Mouse (Mus musculus) layer of hippocampus, adult 8-10 months (tissue): ENCODE data around the gene Ust. TPM values are rescaled to one million over a fixed set of nuclear protein-coding genes. Genes with fewer than 3 reads are reported as not detected.

ENCODE experiments used
- DNase-seq, 2 experiments: peaks; one replicate each; pipeline ENCODE4 v3.0.0; 2022; ENCODE audit warnings: low spot score in 2 of 2
- total RNA-seq, 4 experiments: library from RNA; stranded (reverse); gene quantifications; 2 replicates each; pipeline ENCODE4 v1.2.4; 2022

Gene Ust
- total RNA-seq, 4 experiments from 2014 or later: 55.3 to 61.3 (median 57.6) TPM

- no peak for DNase-seq
Observed at GRCm38 (mm10) chr10:8181596-8182185, 336.9 kb downstream of the Ust start.

GRCm38 (mm10) chr10:8177618-8178017, 341.0 kb downstream of the Ust start:
- no peak for DNase-seq

DNA sequence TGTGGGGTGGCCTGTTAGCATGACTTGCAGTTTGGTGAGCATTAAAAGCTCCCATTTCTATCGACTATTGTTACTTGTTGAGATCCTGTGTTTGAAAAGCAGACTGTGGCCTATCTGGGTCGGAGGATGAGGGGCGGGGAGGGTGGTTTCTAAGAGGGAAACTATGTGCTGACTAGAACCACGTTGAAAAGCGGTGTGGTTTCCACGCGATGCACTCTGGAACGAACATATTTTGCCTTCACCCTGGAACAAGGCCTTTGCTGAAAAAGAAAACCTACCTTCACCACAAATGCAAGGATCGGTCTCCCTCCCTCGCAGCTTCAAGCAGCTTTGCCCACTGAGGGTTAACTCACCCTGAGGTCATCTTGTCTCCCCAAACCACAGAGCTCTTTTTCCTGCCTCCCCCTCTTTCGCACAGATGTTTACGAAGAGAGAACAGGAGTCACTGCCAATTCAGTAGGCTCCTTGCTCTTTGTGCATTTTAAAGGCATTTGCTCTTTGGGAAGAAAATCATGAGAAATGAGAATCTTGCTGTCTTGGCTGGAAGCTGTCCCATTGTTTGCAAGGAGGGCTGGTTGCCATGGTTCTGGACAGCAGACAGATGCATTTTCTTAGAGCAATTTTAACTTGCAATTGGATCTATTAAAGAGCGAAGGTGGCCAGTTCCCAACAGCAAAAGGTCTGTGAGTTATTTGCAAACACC, 342.1 kb downstream of the Ust start:
- DNase-seq: peak; percentile 42 to 50

- no peak for DNase-seq
Observed at GRCm38 (mm10) chr10:8176008-8176350, 342.6 kb downstream of the Ust start.

DNA sequence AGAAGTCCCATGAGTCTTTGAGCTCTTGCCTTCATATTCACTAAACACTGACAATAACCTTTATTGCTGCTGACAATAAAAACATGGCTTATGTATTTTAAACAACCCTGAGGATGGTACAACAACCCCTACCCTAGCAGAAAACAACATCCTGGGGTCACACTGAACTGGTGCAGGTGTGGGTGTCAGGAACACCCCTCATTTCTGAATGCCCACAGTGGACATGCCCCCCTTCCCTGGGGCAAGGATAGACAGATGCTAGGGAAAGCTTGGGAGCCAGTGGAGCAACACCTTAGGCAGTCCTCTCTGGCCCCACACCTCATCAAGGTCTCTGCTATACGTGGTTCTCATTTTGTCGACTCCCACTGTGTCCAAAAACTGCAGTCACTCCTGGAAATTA, 343.9 kb downstream of the Ust start:
- DNase-seq: no peak

DNA sequence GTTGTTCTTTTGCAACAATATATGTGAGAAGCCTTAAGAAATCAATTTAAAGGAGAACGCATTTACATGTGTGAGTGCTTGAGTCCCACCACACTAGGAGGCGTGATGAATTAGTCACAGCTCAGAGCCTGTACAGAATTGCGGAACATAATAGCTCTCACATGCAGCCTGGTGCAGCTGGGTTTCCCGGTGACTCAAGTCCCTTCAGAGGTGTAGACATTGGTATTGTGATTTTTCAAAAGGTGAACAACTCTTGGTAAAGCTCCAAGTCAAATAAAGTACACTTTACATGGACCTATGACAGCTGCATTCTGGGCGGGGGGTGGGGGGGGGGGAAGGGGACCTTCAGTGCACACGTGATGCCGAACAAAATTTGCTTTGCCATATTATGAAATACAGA, 344.4 kb downstream of the Ust start:
- DNase-seq: no peak

DNA sequence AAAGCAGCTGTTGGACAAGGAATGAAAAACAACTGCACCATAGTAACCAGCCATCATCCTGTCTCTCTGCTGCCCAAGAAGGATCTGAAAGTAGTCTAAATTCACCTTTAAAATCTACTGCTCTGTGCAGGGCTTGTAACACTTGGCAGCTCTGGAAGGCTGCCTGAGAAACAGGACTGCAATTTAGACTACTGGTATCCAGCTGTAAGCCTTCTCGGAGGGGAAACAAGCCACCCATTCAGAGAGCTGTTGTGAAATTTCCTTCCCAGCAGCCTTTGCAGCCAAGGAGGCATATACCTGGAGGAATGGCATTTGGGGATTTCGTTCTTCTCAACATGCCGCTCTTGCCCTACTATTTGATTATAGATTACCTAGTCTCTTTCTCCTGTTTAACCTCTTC, 345.6 kb downstream of the Ust start:
- DNase-seq: no peak

GRCm38 (mm10) chr10:8171556-8171955, 347.1 kb downstream of the Ust start:
- DNase-seq: no peak
